Mouse (Mus musculus) urinary bladder, postnatal 25 days (tissue): Measurements from ENCODE around the gene Tfr2.
A peak's percentile ranks its signal among the peaks of the same experiment; 100 is the strongest.

ENCODE experiments used
- DNase-seq: peaks from one replicate; pipeline ENCODE4 v3.0.0; 2022; ENCODE audit warnings: low spot score

Tfr2 gene

GRCm38 (mm10) chr5:137627991-137628390, 58.4 kb downstream of the Tfr2 start:
- DNase-seq = no peak

DNA sequence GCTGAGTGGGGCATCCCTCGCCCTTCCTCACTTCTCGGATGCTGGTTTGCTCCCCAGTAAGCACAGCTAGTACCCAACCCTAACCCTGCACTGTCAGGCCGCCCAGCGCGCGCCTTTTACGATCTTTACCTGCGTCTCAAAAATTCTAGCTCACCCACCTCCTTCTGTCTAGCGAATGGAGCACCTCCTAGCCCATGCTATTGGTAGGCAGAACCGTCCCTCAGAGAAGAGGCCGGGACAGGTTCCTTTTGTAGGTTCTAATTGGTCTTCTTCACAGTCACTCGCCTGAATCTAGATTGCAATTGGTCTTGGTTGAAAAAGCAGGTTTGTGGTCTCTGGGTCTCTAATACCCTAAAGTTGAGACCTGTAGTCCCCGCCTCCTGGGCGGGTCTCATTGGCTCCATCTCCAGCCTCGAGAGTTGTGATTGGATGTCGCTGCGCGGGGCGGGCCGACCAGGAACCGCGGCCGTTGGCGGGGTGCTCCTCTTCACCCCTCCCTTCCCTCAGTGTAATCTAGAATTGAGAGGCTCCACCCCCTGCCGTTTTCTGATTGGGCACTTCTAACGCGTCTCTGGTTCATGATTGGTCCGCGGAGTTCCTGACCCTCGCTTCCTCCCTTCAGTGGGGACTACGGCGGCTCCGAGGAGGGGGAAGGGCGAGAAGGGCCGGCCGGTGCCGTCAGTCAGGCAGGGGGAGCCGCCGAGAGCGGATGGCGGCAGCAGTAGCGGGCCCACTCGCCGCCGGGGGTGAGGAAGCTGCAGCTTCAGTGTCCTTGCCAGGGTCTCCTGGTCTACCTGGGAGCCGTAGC, 59.1 kb downstream of the Tfr2 start, which contains the start of the genes Fbxo24, Lrch4 and Gm20605:
Gene Fbxo24 (minus strand): TSS at position 505 of the 808 bp plus-strand sequence.
Gene Lrch4 (plus strand): TSS at position 624 of the 808 bp plus-strand sequence.
Gene Gm20605 (plus strand): TSS at position 678 of the 808 bp plus-strand sequence.
- peak; percentile 90 for DNase-seq

DNA sequence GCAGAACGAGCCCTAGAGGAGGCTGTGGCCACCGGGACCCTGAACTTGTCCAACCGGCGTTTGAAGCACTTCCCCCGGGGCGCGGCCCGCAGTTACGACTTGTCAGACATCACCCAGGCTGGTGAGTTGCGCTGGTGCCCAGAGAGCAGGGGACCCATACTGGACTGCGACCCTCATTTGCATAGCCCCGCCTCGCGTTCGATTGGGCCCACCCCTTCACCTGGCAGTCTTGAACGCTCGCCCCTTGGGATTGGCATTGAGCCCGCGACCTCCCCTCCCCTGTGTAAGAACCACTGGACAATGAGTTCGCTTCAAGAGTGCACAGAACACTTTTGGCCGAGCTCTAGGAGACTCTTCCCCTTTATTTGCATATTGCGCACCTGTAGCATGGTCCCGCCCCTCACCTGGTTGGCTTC, 59.7 kb downstream of the Tfr2 start:
- DNase-seq = peak; percentile 53

DNA sequence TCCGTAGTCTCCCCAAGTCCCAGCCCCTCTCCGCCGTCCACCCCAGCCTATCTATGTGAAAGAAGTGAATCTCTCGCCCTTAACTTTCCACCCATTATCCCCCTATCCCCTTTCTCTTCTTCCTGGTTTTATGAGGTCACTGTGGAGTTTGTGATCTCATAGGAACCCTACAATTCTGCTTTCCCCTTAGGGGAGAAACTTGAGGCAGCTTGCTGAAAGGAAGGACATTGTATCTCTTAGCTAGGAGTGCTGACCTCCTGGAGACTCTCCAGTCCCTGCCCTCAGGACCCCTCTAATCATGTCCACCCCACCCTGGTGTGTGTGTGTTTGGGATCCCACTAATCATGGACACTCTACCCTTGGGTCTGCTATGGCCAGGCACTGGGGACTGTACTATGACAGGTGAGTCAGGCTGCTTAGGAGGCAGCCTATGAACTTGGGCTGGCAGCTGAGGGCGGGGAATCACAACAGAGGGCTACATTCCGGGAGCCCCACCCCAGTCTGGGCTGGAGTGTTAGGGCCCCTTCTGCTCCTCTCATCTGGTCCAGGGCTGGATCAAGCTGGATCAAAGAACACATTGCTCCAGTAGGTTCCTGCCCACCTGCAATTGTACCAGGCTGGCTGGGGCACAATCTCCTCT, 60.4 kb downstream of the Tfr2 start:
- DNase-seq = peak; percentile 22

GRCm38 (mm10) chr5:137630602-137631001, 61.0 kb downstream of the Tfr2 start:
- DNase-seq = peak; percentile 21

- no peak for DNase-seq
Measured at GRCm38 (mm10) chr5:137631171-137631570, 61.5 kb downstream of the Tfr2 start.

DNA sequence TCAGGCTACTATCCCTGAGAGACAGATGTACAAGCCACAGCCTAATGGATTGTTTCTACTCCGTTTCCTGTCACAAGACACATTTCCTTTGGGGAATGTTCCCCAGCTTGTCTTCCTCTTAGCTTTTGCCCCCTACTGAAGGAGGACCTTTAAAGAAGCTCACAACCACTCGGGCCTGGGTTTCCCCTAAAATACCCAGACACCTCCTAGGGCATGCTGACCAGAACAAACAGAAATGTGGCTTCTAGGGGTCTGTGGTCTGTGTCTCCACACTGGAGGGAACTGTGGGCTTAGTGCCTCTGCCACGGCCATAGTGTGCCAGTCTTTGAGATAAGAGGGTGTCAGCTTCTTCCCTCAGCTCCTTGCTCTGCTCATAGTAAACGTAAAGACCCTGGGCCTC, 62.0 kb downstream of the Tfr2 start:
- no peak for DNase-seq

DNA sequence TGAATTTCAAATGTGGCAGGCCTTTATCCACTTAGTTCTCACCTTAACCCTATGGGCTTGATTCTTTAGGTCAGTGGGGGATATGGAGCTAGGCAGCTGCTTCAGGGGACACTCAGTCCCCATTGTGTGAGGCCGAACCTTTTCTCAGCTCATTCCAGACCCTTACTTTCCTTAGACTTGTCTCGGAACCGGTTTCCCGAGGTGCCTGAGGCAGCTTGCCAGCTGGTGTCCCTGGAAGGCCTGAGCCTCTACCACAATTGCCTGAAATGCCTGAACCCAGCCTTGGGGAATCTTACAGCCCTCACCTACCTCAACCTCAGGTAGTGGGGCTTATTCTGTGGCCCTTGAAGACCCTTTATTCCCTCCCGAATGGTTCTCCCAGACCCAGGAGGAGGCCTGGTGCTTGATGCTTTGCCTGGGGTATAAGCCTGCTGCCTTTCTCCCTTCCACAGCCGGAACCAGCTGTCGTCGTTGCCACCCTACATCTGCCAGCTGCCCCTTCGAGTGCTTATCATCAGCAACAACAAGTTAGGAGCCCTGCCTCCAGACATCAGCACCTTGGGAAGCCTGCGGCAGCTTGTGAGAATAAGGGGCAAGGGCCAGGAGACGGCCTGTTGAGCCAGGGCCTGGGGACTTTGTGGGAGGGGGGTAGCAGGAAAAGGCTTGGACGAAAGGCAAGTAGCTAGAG, 63.9 kb downstream of the Tfr2 start:
- DNase-seq = no peak
